Mouse (Mus musculus): ENCODE results near the gene Txnrd2. TPM values are rescaled to one million over a fixed set of nuclear protein-coding genes. Genes with fewer than 3 reads are reported as not detected.
A peak's percentile ranks its signal among the peaks of the same experiment; 100 is the strongest.

Txnrd2 gene
- total and polyA plus RNA-seq, 3 experiments, result 14.6 to 24.1 (median 22.0) TPM

- no peak overlapping the region for H3K4me2 ChIP-seq (ENCODE audit: insufficient read depth, low read depth, poor library complexity, severe bottlenecking)
- peaks cover 18 to 42% of the 10 kb centered on the region in 2 experiments for H3K4me1 ChIP-seq (ENCODE audit: control insufficient read depth in 1 of 2, insufficient read depth in 2 of 2)
- H3K27me3 ChIP-seq (replicated peaks), result peaks cover 15% of the 10 kb centered on the region
- in situ Hi-C loops (cut with MboI; ENCODE audit: low pct_ligation_motif_present, low pct_unique_long_range_greater_than_20kb, low sequenced_read_pairs) (no loop called here), dilution Hi-C loops (cut with MboI; ENCODE audit: extremely low pct_ligation_motif_present, extremely low pct_unique_long_range_greater_than_20kb, low sequenced_read_pairs) (no loop called here)
- no peak overlapping the region for H3K4me3 ChIP-seq (replicated peaks in 1 of 3; ENCODE audit: low read depth in 2 of 3, low read length in 2 of 3, poor library complexity in 1 of 3)
- no peak overlapping the region for H3K27ac ChIP-seq (ENCODE audit: insufficient read depth, low read depth)
- DNase-seq (ENCODE audit: extremely low read depth), result no peak
- no peaks in the 10 kb centered on the region for H3K9me3 ChIP-seq (replicated peaks; ENCODE audit: low read length)
- no peak overlapping the region for H3K9ac ChIP-seq (ENCODE audit: insufficient read depth, low read depth)
- H3K36me3 ChIP-seq (replicated peaks in 1 of 2; ENCODE audit: control insufficient read depth in 1 of 2, insufficient read depth in 1 of 2, low read length in 1 of 2), result peaks cover 0 to 11% of the 10 kb centered on the region in 2 experiments
- H3K79me2 ChIP-seq (replicated peaks; ENCODE audit: control insufficient read depth, extremely low read depth, insufficient read depth, poor library complexity, severe bottlenecking), result no peaks in the 10 kb centered on the region
- no peak for TF ChIP-seq ZNF384 (IDR thresholded peaks at IDR 0.05; ENCODE audit: low read depth, low read length)
- TF ChIP-seq ETS1 (conservative IDR thresholded peaks at IDR 0.05; ENCODE audit: low read depth, low read length), result no peak
Measured at GRCm38 (mm10) chr16:18394056-18394455, 32.1 kb upstream of the Txnrd2 start.

GRCm38 (mm10) chr16:18394777-18395619 is 31.2 kb upstream of the Txnrd2 start:
- Histone ChIP-seq H3K9ac (ENCODE audit: insufficient read depth, low read depth) (no peak overlapping the region), H3K4me1 (ENCODE audit: control insufficient read depth in 1 of 2, insufficient read depth in 2 of 2) (peaks cover 18 to 42% of the 10 kb centered on the region in 2 experiments), H3K9me3 (replicated peaks; ENCODE audit: low read length) (no peaks in the 10 kb centered on the region), H3K27ac (ENCODE audit: insufficient read depth, low read depth) (no peak overlapping the region), H3K36me3 (replicated peaks in 1 of 2; ENCODE audit: control insufficient read depth in 1 of 2, insufficient read depth in 1 of 2, low read length in 1 of 2) (peaks cover 0 to 14% of the 10 kb centered on the region in 2 experiments), H3K79me2 (replicated peaks; ENCODE audit: control insufficient read depth, extremely low read depth, insufficient read depth, poor library complexity, severe bottlenecking) (no peaks in the 10 kb centered on the region), H3K4me3 (replicated peaks in 1 of 3; ENCODE audit: low read depth in 2 of 3, low read length in 2 of 3, poor library complexity in 1 of 3) (no peak overlapping the region), H3K27me3 (replicated peaks) (peaks cover 15% of the 10 kb centered on the region), H3K4me2 (ENCODE audit: insufficient read depth, low read depth, poor library complexity, severe bottlenecking) (no peak overlapping the region)
- TF ChIP-seq ETS1 (conservative IDR thresholded peaks at IDR 0.05; ENCODE audit: low read depth, low read length) (peak; percentile 48; the same call in 1 of the 2 replicates), POLR2A (IDR thresholded peaks at IDR 0.05; ENCODE audit: low read depth, low read length) (peak; percentile 70), NELFE (IDR thresholded peaks at IDR 0.05; ENCODE audit: low read depth, low read length) (peak; percentile 57), EP300 (IDR thresholded peaks at IDR 0.05; ENCODE audit: low read length) (peak; percentile 18; the same call in 1 of the 2 replicates), MAX (IDR thresholded peaks at IDR 0.05; ENCODE audit: low read length) (peak; percentile 30; the same call in 1 of the 2 replicates), JUND (conservative IDR thresholded peaks at IDR 0.05; ENCODE audit: low read depth, low read length) (peak; percentile 68), TBP (conservative IDR thresholded peaks at IDR 0.05; ENCODE audit: low read depth, low read length) (peak; percentile 95), MEF2A (IDR thresholded peaks at IDR 0.05; ENCODE audit: borderline replicate concordance, low read depth, low read length) (peak; percentile 96), UBTF (IDR thresholded peaks at IDR 0.05; ENCODE audit: low read depth, low read length) (no peak), IRF4 (IDR thresholded peaks at IDR 0.05; ENCODE audit: low read depth, low read length) (peak; percentile 11; the same call in 1 of the 2 replicates), POLR2AphosphoS2 (IDR thresholded peaks at IDR 0.05; ENCODE audit: low read depth, low read length) (no peak), ZMIZ1 (IDR thresholded peaks at IDR 0.05; ENCODE audit: low read depth, low read length) (peak; percentile 97), RCOR1 (conservative IDR thresholded peaks at IDR 0.05; ENCODE audit: low read depth, low read length) (0 out of 2 replicates have a peak, but pooled peaks have one; percentile 14), BHLHE40 (IDR thresholded peaks at IDR 0.05; ENCODE audit: low read depth, low read length) (peak; percentile 52), HCFC1 (IDR thresholded peaks at IDR 0.05; ENCODE audit: low read depth, low read length) (no peak), JUN (IDR thresholded peaks at IDR 0.05; ENCODE audit: insufficient read depth, low read depth, low read length) (peak; percentile 89)
- peak; percentile 51 for DNase-seq (ENCODE audit: extremely low read depth)
- in situ Hi-C loops (cut with MboI; ENCODE audit: low pct_ligation_motif_present, low pct_unique_long_range_greater_than_20kb, low sequenced_read_pairs) (no loop called here), dilution Hi-C loops (cut with MboI; ENCODE audit: extremely low pct_ligation_motif_present, extremely low pct_unique_long_range_greater_than_20kb, low sequenced_read_pairs) (no loop called here)
